Mouse (Mus musculus) cerebellum, adult 18-20 months (tissue): ENCODE data around the gene Gm14410.
A peak's percentile ranks its signal among the peaks of the same experiment; 100 is the strongest.
"Not testable (repeated sequence)": the region's sequence is repeated elsewhere in the genome, so short reads cannot be mapped to it uniquely, and the experiment has no call there.

ENCODE experiments used
- DNase-seq, 2 experiments: peaks; one replicate each; pipeline ENCODE4 v3.0.0; 2021

Gm14410 gene

DNA sequence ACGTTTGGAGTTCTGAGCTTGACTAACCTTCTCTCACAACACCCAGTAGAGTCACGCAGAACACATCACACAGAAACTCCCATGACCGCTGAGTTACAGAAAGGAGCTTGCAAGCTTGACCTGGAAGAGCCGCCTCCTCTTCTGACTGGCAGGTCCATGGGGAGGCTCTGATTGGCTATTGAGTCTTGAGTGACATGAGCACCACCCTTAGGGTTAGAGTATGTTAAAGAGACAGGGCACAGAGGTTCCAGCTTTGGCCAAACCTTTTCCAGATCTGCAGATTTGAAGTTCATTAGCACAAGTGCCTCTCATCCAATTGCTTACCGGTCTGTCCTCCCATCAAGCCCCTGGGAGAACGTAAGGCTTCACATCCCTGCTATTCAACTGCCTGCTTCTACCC, at the start of gene Gm14410:
TSS of gene Gm14410 (minus strand) at position 81 of the 400 bp plus-strand sequence.
- DNase-seq, result peak; percentile 79 to 93

DNA sequence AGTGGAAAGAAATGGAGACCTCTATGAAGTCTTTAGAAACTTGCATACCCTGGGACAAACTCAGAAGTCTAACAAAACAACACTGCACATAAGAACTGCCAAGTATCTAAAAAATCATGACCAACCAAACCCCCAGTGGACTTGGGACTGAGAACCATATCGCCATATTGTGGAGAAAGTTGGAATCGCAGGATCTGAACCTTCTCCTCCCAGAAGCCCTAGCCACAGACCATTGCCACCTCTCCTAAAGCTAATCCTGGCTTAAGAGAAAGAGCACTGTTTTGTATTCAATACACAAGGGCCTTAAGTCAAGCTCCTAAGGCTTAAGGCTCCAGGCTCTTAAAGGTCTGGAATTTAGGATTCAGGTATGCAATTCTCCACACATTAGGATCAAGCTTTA, 41.2 kb upstream of the Gm14410 start:
- not testable (repeated sequence) for DNase-seq

DNA sequence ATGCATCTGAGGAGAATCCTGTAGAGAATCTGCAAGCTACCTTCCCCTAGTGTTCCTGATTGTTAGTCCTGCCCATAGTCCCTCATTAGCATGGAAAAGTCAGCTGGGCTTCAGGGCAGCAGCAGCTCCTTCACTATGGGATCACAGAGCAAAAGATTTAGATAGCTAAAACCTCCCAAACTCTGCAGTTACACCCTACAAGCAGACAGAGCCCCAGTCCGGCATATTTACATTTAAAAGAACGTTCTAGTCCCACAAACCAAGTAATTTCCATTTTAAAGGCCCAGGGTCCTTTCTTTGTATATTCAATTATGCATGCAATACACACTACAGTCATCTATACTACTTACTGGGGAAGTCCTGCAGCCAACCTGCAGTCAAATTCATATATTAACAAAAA, 24.2 kb upstream of the Gm14410 start:
- not testable (repeated sequence) for DNase-seq

- not testable (repeated sequence) for DNase-seq
These were observed 33.5 kb downstream of the Gm14410 start for GRCm38 (mm10) chr2:177172749-177173148.
